Mouse (Mus musculus) CH12.LX (cell line): ENCODE results near the gene Ezr.
"Not testable (repeated sequence)": the region's sequence is repeated elsewhere in the genome, so short reads cannot be mapped to it uniquely, and the experiment has no call there.

Experiments used
- CHD1 ChIP-seq: IDR thresholded peaks from 2 replicates; pipeline ENCODE4 v1.6.1; 2012; ENCODE audit warnings: low read depth, low read length, improper control_type of control experiment, inconsistent platforms
- CHD2 ChIP-seq: IDR thresholded peaks from 2 replicates; pipeline ENCODE4 v1.6.1; 2011; ENCODE audit warnings: low read length, improper control_type of control experiment
- CTCF ChIP-seq, 2 experiments: IDR thresholded peaks in 1 of 2; conservative IDR thresholded peaks in 1 of 2; 2 replicates each; pipeline ENCODE4 v1.5.1; 2011 to 2012; ENCODE audit warnings: low read depth in 2 of 2, low read length in 2 of 2, improper control_type of control experiment in 1 of 2, inconsistent platforms in 1 of 2, mild to moderate bottlenecking in 1 of 2, moderate library complexity in 1 of 2
- ELF1 ChIP-seq: IDR thresholded peaks from 2 replicates; pipeline ENCODE4 v1.6.1; 2014; ENCODE audit warnings: low read depth, mild to moderate bottlenecking, inconsistent platforms, low read length, improper control_type of control experiment
- EP300 ChIP-seq: IDR thresholded peaks from 2 replicates; pipeline ENCODE4 v1.6.1; 2011; ENCODE audit warnings: low read length, improper control_type of control experiment
- IRF4 ChIP-seq: IDR thresholded peaks from 2 replicates; pipeline ENCODE4 v1.6.1; 2014; ENCODE audit warnings: low read depth, mild to moderate bottlenecking, inconsistent platforms, low read length, improper control_type of control experiment
- KAT2A ChIP-seq: IDR thresholded peaks from 2 replicates; pipeline ENCODE4 v1.6.1; 2012; ENCODE audit warnings: low read length, improper control_type of control experiment, inconsistent platforms; ENCODE audit not compliant: insufficient replicate concordance
- MAX ChIP-seq: IDR thresholded peaks from 2 replicates; pipeline ENCODE4 v1.6.1; 2011; ENCODE audit warnings: low read length, improper control_type of control experiment
- MXI1 ChIP-seq: IDR thresholded peaks from 2 replicates; pipeline ENCODE4 v1.6.1; 2011; ENCODE audit warnings: mild to moderate bottlenecking, low read depth, low read length, improper control_type of control experiment
- NRF1 ChIP-seq: IDR thresholded peaks from 2 replicates; pipeline ENCODE4 v1.6.1; 2014; ENCODE audit warnings: low read depth, mild to moderate bottlenecking, inconsistent platforms, low read length, improper control_type of control experiment, moderate library complexity
- POLR2A ChIP-seq: IDR thresholded peaks from 2 replicates; pipeline ENCODE4 v1.6.1; 2011; ENCODE audit warnings: low read depth, mild to moderate bottlenecking, improper control_type of control experiment, low read length
- SIN3A ChIP-seq: IDR thresholded peaks from 2 replicates; pipeline ENCODE4 v1.6.1; 2012; ENCODE audit warnings: low read length, improper control_type of control experiment, inconsistent platforms
- TBP ChIP-seq: conservative IDR thresholded peaks from 2 replicates; pipeline ENCODE4 v1.6.1; 2011; ENCODE audit warnings: low read depth, low read length, improper control_type of control experiment
- USF1 ChIP-seq: IDR thresholded peaks from 2 replicates; pipeline ENCODE4 v1.6.1; 2014; ENCODE audit warnings: low read depth, mild to moderate bottlenecking, inconsistent platforms, low read length, improper control_type of control experiment

GRCm38 (mm10) chr17:6699502-6699901 is 83.1 kb downstream of the Ezr start:
- TF ChIP-seq POLR2A; CTCF (conservative IDR thresholded peaks at IDR 0.05 in 1 of 2, IDR thresholded peaks at IDR 0.05 in 1 of 2; ENCODE audit: low read depth in 2 of 2, low read length in 2 of 2); IRF4; SIN3A; MAX; USF1; KAT2A; CHD1; MXI1; ELF1; CHD2; TBP; EP300; NRF1: not testable (repeated sequence)
